Mouse (Mus musculus): ENCODE results near the gene Clp1. TPM values are rescaled to one million over a fixed set of nuclear protein-coding genes. Genes with fewer than 3 reads are reported as not detected.

The Clp1 gene
- polyA plus RNA-seq, 1 experiment from 2014 or later: 57.3 TPM

DNA sequence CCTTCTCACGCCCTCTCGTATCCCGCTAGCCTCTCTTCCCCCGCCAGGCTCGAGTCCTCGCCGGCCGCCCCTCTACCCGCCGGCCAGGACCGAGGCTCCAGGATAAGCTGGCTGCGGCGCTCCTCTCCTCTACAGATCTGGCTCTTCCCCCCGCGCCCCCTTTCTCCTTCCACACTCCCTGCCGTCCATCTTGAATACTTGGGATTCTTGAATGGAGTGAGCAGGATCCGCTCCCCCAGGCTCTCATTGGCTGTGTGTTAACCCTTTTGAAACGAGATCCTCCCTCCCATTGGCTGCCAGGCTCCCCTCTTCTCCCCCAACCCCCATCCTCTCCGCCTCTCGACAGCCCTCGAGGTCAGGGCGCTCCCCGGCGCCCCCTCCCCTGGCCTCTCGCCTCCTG lies 16.4 kb upstream of the Clp1 start, which contains the start of gene Gm19426:
Gene Gm19426 (minus strand): TSS at position 95 of the 400 bp plus-strand sequence.
- WGBS: under 1% methylated on average over 25 of the region's 25 CpGs
- H3K4me3 ChIP-seq (ENCODE audit: low read depth, low read length): peak within 1 kb of the TSS; percentile 88
- H3K36me3 ChIP-seq (ENCODE audit: control insufficient read depth, insufficient read depth, low read length): no peaks in the 10 kb centered on the region; the same call in 1 of the 2 replicates
- H3K4me1 ChIP-seq (ENCODE audit: control insufficient read depth, insufficient read depth, low read length): peaks cover 27% of the 10 kb centered on the region
- H3K9me3 ChIP-seq (ENCODE audit: control insufficient read depth, low read length): no peaks in the 10 kb centered on the region
- peak within 1 kb of the TSS; percentile 98 for H3K9ac ChIP-seq (ENCODE audit: low read length)
- no peaks in the 10 kb centered on the region for H3K27me3 ChIP-seq (ENCODE audit: control insufficient read depth, insufficient read depth, low read length)
- DNase-seq (ENCODE audit: low spot score): peak; percentile 92
- ATAC-seq (ENCODE audit: insufficient number of reproducible peaks, low FRiP score, low TSS enrichment, low read depth): peak; percentile 80
- H3K4me2 ChIP-seq (ENCODE audit: low read depth, severe bottlenecking): peak within 1 kb of the TSS; percentile 86
- H3K27ac ChIP-seq (replicated peaks; ENCODE audit: low read depth, low read length): peak within 1 kb of the TSS; percentile 98

DNA sequence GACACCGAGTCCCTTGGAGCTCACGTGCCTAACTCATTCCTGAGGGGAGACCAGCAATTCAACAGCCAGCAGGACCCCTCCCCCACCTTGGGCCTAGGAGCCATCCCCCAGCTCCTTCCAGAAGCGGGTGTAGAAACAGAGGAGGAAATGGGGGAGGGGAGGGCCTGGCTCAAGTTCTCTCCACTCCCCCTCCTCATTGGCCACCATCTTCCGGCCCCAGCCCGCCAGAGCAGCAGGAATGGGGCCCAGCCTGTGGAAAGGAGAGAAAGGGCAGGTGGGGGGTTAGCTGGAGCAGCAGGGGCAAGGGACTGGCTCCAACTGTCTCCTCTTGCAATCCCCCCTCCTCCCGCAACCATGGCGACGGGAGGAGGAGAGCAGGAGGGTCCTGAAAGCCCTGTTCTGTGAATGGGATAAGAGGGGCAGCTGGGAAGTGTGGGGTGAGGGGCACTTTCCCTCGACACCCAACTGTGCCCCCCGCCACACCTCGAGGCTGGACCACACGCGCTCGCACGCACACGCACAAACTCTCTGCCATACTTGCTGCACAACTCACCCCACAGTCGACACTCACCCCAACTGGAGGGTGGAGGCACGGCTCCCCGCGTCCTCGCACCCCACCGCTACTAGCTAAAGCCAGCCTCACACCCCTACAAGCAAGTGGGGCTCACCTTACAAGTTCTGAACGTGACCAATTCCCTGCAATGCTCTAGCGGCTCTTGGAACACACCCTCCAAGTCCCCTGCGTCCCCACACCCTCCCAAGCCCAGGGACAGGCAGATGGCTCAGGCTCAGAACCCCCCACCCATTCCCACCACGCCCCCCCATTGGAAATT lies 15.5 kb upstream of the Clp1 start:
- Histone ChIP-seq H3K9me3 (ENCODE audit: control insufficient read depth, low read length) (no peaks in the 10 kb centered on the region), H3K27ac (replicated peaks; ENCODE audit: low read depth, low read length) (peak overlapping the region; percentile 98), H3K4me2 (ENCODE audit: low read depth, severe bottlenecking) (peak overlapping the region; percentile 86), H3K4me1 (ENCODE audit: control insufficient read depth, insufficient read depth, low read length) (peaks cover 34% of the 10 kb centered on the region), H3K4me3 (ENCODE audit: low read depth, low read length) (peak overlapping the region; percentile 88), H3K27me3 (ENCODE audit: control insufficient read depth, insufficient read depth, low read length) (no peaks in the 10 kb centered on the region), H3K9ac (ENCODE audit: low read length) (peak overlapping the region; percentile 98), H3K36me3 (ENCODE audit: control insufficient read depth, insufficient read depth, low read length) (no peaks in the 10 kb centered on the region; the same call in 1 of the 2 replicates)
- peak; percentile 91 for ATAC-seq (ENCODE audit: insufficient number of reproducible peaks, low FRiP score, low TSS enrichment, low read depth)
- under 1% methylated on average over 25 of the region's 26 CpGs for WGBS
- DNase-seq (ENCODE audit: low spot score): peak; percentile 95

DNA sequence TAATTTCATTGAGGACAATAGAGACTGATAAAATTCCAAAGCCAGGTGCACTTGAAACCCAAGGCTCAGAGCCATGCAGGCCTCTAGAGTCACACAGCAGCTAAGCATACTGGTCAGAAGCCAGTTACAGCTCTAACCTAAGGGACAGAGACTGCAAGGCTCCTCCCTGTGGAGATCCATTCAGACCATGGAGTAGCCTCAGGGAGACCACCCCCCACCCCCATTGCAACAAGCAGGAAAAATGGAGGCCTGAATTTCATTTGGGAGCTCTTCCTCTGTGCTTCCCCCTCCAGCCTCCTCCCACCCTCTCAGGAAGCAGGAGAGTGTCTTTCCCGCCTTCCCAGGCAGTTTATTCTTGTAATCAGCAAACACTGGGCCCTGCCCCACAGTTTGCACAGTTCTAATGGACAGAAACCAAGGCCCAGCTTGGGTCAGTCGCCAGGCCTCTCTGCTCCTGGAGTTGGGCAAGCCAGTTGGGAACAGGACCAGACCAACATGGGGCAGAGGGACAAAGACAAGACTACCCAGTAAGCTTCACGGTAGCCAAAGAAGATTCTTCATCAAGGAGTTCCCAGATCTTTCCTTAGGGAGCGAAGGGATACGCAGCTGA lies 14.8 kb upstream of the Clp1 start:
- no peak for ATAC-seq (ENCODE audit: insufficient number of reproducible peaks, low FRiP score, low TSS enrichment, low read depth)
- 2% methylated on average over 5 of the region's 5 CpGs for WGBS

DNA sequence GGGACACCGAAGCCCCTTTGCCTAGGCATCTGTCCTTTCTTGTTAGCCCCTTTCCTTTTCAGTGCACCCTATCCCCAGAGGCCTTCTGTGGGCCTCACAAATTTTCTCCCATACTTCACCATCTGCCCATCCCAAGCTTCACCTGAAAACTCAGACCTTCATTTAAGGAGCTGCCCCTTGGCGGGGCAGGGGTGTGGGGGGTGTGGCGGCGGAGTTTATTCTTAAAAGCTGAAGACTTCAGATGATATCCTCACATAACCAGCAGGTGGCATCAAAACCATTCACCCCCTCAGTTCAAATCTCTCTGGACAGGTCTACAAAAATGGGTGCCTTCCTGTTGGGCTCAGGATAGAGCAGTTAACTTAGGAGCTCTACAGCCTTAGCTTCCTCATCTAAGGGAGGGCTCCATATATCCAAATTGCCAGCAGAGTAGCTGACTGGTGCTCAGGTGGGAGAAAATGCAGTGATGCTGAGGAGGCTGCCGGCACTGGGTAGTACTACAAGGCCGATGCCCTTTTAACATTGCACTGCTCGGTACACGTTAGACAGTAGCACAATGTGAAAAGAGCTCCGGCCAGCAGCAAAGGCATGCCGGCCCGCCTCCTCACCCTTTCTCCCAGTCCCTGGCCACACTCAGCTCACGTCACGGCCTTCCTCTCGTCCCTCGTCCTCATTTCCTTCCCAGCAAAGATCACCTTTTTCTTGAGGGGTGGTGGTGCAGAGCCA lies 13.6 kb upstream of the Clp1 start:
- no peaks in the 10 kb centered on the region for H3K9me3 ChIP-seq (ENCODE audit: control insufficient read depth, low read length)
- H3K4me1 ChIP-seq (ENCODE audit: control insufficient read depth, insufficient read depth, low read length): peaks cover 50% of the 10 kb centered on the region
- no peaks in the 10 kb centered on the region; the same call in 1 of the 2 replicates for H3K36me3 ChIP-seq (ENCODE audit: control insufficient read depth, insufficient read depth, low read length)
- peak; percentile 23 for DNase-seq (ENCODE audit: low spot score)
- WGBS: 89% methylated on average over 15 of the region's 15 CpGs
- H3K27ac ChIP-seq (replicated peaks; ENCODE audit: low read depth, low read length): 0 out of 2 replicates have a peak overlapping the region, but pooled peaks have one; percentile 98
- ATAC-seq (ENCODE audit: insufficient number of reproducible peaks, low FRiP score, low TSS enrichment, low read depth): no peak
- H3K4me2 ChIP-seq (ENCODE audit: low read depth, severe bottlenecking): peak overlapping the region; percentile 86; the same call in 1 of the 2 replicates
- no peak overlapping the region for H3K9ac ChIP-seq (ENCODE audit: low read length)
- H3K4me3 ChIP-seq (ENCODE audit: low read depth, low read length): 0 out of 2 replicates have a peak overlapping the region, but pooled peaks have one; percentile 88
- no peaks in the 10 kb centered on the region for H3K27me3 ChIP-seq (ENCODE audit: control insufficient read depth, insufficient read depth, low read length)

More for the DNA sequence above, 14.8 kb upstream of the Clp1 start:
- Histone ChIP-seq H3K9me3 (ENCODE audit: control insufficient read depth, low read length) (no peaks in the 10 kb centered on the region), H3K27me3 (ENCODE audit: control insufficient read depth, insufficient read depth, low read length) (no peaks in the 10 kb centered on the region), H3K4me2 (ENCODE audit: low read depth, severe bottlenecking) (peak overlapping the region; percentile 86), H3K4me3 (ENCODE audit: low read depth, low read length) (peak overlapping the region; percentile 88), H3K27ac (replicated peaks; ENCODE audit: low read depth, low read length) (peak overlapping the region; percentile 98), H3K4me1 (ENCODE audit: control insufficient read depth, insufficient read depth, low read length) (peaks cover 39% of the 10 kb centered on the region), H3K9ac (ENCODE audit: low read length) (peak overlapping the region; percentile 61), H3K36me3 (ENCODE audit: control insufficient read depth, insufficient read depth, low read length) (no peaks in the 10 kb centered on the region; the same call in 1 of the 2 replicates)
- no peak for DNase-seq (ENCODE audit: low spot score)

DNA sequence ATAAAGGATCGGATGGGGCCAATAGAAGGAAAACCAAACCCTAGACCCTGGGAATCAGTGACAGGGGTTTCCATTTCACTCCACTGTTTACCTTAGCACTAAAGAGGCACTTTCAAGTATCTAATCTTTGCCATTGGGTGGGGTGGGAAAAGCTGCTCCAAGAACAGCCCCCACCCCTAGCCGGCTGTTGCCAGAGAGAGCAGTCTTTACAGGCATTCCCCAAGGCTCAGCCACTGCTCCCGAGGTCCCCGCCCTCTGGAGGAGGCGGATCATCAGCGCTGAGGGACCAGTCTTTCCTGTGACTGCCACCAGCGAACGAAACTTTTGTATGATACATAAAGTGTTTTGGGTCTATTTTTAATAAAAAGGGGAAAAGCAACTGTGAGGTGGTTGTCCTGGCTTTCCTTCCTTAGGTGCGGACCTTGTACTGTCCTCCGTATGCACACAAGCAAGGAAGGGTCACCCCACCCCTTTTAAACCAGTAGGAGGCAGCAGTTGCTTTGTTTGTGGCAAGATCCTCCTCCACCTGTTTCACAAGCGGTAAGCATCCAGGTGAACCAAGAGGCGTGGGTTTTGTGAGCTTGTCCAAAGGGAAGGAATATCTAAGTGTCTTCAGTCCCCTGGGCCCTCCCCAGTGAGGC lies 11.2 kb upstream of the Clp1 start:
- 4% methylated on average over 12 of the region's 12 CpGs for WGBS
- Histone ChIP-seq H3K36me3 (ENCODE audit: control insufficient read depth, insufficient read depth, low read length) (no peaks in the 10 kb centered on the region; the same call in 1 of the 2 replicates), H3K4me1 (ENCODE audit: control insufficient read depth, insufficient read depth, low read length) (peaks cover 53% of the 10 kb centered on the region), H3K4me3 (ENCODE audit: low read depth, low read length) (no peak overlapping the region; the same call in 1 of the 2 replicates), H3K4me2 (ENCODE audit: low read depth, severe bottlenecking) (peak overlapping the region; percentile 19; the same call in 1 of the 2 replicates), H3K27ac (replicated peaks; ENCODE audit: low read depth, low read length) (no peak overlapping the region), H3K9me3 (ENCODE audit: control insufficient read depth, low read length) (no peaks in the 10 kb centered on the region), H3K27me3 (ENCODE audit: control insufficient read depth, insufficient read depth, low read length) (no peaks in the 10 kb centered on the region), H3K9ac (ENCODE audit: low read length) (no peak overlapping the region)
- no peak for ATAC-seq (ENCODE audit: insufficient number of reproducible peaks, low FRiP score, low TSS enrichment, low read depth)
- DNase-seq (ENCODE audit: low spot score): peak; percentile 71

DNA sequence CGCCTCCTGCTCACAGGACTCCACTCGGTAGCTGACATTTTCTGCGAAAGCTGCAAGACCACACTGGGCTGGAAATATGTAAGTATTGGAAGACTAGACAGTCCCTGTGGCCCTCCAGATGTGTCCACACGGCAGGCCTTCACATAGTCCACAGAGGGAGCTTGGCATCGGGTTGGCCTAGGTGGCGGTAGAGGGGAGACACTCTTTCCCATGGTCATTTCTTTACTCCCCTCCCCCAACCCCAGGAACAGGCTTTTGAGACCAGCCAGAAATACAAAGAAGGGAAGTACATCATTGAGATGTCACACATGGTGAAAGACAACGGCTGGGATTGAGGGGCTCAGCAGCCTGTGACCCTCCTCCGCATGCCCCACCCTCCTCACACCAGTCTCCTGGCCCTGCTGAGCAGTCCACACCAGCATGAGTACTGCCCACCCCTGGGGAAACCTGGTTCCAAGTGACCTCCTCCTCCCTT lies 10.3 kb upstream of the Clp1 start:
- peak; percentile 5; the same call in 1 of the 2 replicates for ATAC-seq (ENCODE audit: insufficient number of reproducible peaks, low FRiP score, low TSS enrichment, low read depth)
- H3K9me3 ChIP-seq (ENCODE audit: control insufficient read depth, low read length): no peaks in the 10 kb centered on the region
- WGBS: 7% methylated on average over 8 of the region's 8 CpGs
- H3K4me3 ChIP-seq (ENCODE audit: low read depth, low read length): no peak overlapping the region
- H3K27me3 ChIP-seq (ENCODE audit: control insufficient read depth, insufficient read depth, low read length): no peaks in the 10 kb centered on the region
- peak; percentile 67 for DNase-seq (ENCODE audit: low spot score)
- H3K4me2 ChIP-seq (ENCODE audit: low read depth, severe bottlenecking): peak overlapping the region; percentile 7; the same call in 1 of the 2 replicates
- H3K4me1 ChIP-seq (ENCODE audit: control insufficient read depth, insufficient read depth, low read length): peaks cover 53% of the 10 kb centered on the region
- no peaks in the 10 kb centered on the region; the same call in 1 of the 2 replicates for H3K36me3 ChIP-seq (ENCODE audit: control insufficient read depth, insufficient read depth, low read length)
- no peak overlapping the region; the same call in 1 of the 2 replicates for H3K27ac ChIP-seq (replicated peaks; ENCODE audit: low read depth, low read length)
- no peak overlapping the region for H3K9ac ChIP-seq (ENCODE audit: low read length)

DNA sequence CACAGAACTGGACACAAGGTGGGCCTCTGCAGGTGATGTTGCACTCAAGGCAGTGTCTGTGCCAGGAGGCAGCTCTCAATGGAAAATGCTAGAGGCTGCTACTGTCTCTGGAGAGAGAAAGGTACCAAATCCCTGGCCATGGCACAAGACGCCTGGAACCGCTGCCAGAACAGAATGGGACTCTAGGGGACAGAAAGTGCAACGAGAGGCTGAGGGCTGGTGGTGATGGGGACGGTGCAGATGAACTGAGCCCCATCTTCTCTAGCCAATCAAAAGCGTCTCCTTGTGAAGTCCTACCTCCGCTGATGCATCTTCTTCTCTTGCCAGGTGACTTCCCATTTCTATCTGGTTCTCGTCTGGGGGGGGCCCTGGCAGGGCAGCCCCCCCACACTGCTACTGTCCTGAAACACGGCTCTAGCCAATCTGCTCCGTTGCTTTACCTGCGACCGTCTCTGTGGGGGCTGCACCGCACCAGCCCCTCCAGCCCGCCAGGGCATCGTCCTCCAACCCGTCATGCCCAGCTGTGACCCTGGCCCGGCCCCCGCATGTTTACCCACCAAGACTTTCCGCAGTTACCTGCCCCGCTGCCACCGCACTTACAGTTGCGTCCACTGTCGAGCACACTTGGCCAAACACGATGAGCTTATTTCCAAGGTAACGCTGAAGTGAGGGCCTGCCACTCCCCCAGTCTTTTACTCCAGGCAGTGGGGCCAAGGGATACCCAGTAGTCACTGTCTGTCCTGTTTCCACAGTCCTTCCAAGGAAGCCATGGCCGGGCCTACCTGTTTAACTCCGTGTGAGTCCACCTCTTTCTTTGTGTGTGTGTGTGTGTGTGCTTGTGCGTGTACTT lies 9.4 kb upstream of the Clp1 start:
- Histone ChIP-seq H3K9ac (ENCODE audit: low read length) (peak overlapping the region; percentile 34), H3K27ac (replicated peaks; ENCODE audit: low read depth, low read length) (peak overlapping the region; percentile 44; the same call in 1 of the 2 replicates), H3K27me3 (ENCODE audit: control insufficient read depth, insufficient read depth, low read length) (no peaks in the 10 kb centered on the region), H3K9me3 (ENCODE audit: control insufficient read depth, low read length) (no peaks in the 10 kb centered on the region), H3K4me3 (ENCODE audit: low read depth, low read length) (0 out of 2 replicates have a peak overlapping the region, but pooled peaks have one; percentile 1), H3K4me2 (ENCODE audit: low read depth, severe bottlenecking) (peak overlapping the region; percentile 27), H3K36me3 (ENCODE audit: control insufficient read depth, insufficient read depth, low read length) (no peaks in the 10 kb centered on the region; the same call in 1 of the 2 replicates), H3K4me1 (ENCODE audit: control insufficient read depth, insufficient read depth, low read length) (peaks cover 48% of the 10 kb centered on the region)
- DNase-seq (ENCODE audit: low spot score) (peak; percentile 58), ATAC-seq (ENCODE audit: insufficient number of reproducible peaks, low FRiP score, low TSS enrichment, low read depth) (no peak)
- 8% methylated on average over 27 of the region's 27 CpGs for WGBS
